Mouse (Mus musculus) kidney, embryonic 14.5 days (tissue): ENCODE results near the gene Smyd3. TPM values are rescaled to one million over a fixed set of nuclear protein-coding genes. Genes with fewer than 3 reads are reported as not detected.

Source experiments
- ATAC-seq: fragments of 200-750 bp; cut with Nextera tagmentation; 2 replicates; pipeline ENCODE4 v1.8.0; 2017; ENCODE audit warnings: moderate number of reproducible peaks, mild to moderate bottlenecking, moderate TSS enrichment, moderate library complexity; ENCODE audit not compliant: low FRiP score, low TSS enrichment
- H3K27ac ChIP-seq: fragments of 300-500 bp; sonication (generic); 2 replicates; pipeline ENCODE4 v1.5.1; 2014; ENCODE audit warnings: low read depth, mild to moderate bottlenecking, low read length, moderate library complexity, mixed read lengths
- H3K27me3 ChIP-seq: fragments of 300-500 bp; sonication (generic); 2 replicates; pipeline ENCODE4 v1.6.1; 2014; ENCODE audit warnings: mild to moderate bottlenecking, low read length; ENCODE audit not compliant: control insufficient read depth, insufficient read depth
- H3K36me3 ChIP-seq: fragments of 300-500 bp; sonication (generic); 2 replicates; pipeline ENCODE4 v1.6.1; 2014; ENCODE audit warnings: low read length, mixed read lengths; ENCODE audit not compliant: control insufficient read depth, insufficient read depth
- H3K4me1 ChIP-seq: fragments of 300-500 bp; sonication (generic); 2 replicates; pipeline ENCODE4 v1.6.1; 2014; ENCODE audit warnings: low read length, mixed read lengths; ENCODE audit not compliant: control insufficient read depth, insufficient read depth
- H3K4me2 ChIP-seq: fragments of 300-500 bp; sonication (generic); replicated peaks from 2 replicates; pipeline ENCODE4 v1.6.1; 2014; ENCODE audit warnings: low read depth, mild to moderate bottlenecking, low read length
- H3K4me3 ChIP-seq: fragments of 300-500 bp; sonication (generic); 2 replicates; pipeline ENCODE4 v1.5.1; 2014; ENCODE audit warnings: mild to moderate bottlenecking, low read length
- H3K9ac ChIP-seq: fragments of 300-500 bp; sonication (generic); 2 replicates; pipeline ENCODE4 v1.6.1; 2014; ENCODE audit warnings: low read depth, mild to moderate bottlenecking, low read length, moderate library complexity
- H3K9me3 ChIP-seq: fragments of 300-500 bp; sonication (generic); 2 replicates; pipeline ENCODE4 v1.6.1; 2016; ENCODE audit warnings: low read length; ENCODE audit not compliant: control insufficient read depth
- WGBS: fragments of 180-500 bp; shearing (Covaris S2); extraction: QIAGEN DNeasy Blood & Tissue Kit; methylation state at CpG from one replicate; pipeline ENCODE4 v1.1.7; 2014; 5-methylcytosine and 5-hydroxymethylcytosine counted together
- polyA plus RNA-seq: library from polyadenylated mRNA; unstranded; fragments of >200 nt; fragmentation: Nextera tagmentation; extraction: Ambion mirVana; gene quantifications from 2 replicates; pipeline ENCODE4 v1.2.1, GENCODE M21; 2014

Smyd3 gene
- polyA plus RNA-seq, 1 experiment from 2014 or later, result 21.5 TPM

DNA sequence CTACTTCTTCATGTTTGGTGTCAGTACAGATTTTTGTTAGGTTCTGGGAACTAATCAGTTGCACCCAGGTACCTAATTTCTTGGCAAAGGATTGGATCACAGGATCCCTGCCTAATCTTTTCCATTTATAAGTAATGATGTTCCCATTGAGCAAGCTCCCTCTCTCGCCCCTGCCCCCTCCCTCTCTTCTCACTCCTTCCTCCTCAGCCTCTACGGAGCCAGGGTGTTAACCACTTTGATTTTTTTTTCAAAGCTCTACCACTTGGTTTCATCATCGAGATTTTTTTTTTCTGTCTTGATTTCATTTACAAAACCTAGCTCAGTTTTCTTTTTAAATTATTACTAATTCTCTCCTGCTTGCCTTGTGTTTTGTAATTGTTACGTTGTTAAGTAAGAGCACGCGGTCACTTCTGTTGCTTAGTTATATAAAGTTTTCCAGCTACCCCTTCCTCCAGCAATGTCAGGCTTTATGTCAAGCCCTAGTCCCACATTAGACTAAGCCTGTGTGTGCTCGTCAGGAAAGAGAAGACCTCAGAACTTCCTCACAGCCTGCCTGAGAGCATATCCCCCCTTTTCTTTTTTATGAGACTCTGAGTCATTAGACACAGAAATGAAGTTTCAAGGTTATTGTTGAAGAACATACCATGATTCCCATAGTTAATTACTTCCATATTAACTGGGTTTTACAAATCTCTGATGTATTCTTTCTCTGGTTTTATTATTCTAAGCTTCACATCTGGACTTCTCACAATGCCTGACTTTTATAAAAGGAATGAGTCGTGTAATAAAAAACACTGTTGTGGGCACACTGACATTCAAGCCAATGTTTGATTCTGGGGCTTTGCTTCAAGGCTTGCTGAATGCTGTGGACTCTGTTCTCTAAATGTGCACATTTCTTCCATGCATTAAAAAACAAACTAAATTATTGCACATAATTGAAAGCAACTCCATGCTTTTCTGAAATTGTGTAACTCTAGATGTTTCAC, 156.1 kb downstream of the Smyd3 start:
- ATAC-seq, result no peak
- H3K27ac ChIP-seq, result no peak overlapping the region
- WGBS, result 66% methylated on average over 8 of the region's 8 CpGs

DNA sequence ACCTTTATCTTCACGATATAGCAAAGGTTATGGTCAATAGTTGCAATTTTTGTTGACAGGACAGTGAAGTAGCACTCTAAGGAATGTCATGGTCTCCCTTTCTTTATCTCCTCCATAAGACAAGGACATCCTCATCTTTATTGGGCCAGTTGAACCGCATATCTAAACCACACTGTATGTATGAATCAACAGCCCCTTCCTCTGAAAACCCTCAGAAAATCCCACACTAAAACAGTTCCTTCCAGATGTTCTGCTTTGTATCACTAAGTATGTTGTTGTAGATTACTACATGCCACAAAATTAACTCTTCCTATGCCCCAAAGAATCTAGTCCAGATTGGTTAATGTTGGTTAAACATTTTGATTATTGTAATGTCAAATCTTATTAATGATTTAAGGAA, 160.7 kb downstream of the Smyd3 start:
- H3K4me1 ChIP-seq, result no peaks in the 10 kb centered on the region
- no peaks in the 10 kb centered on the region for H3K27me3 ChIP-seq
- no peaks in the 10 kb centered on the region for H3K9me3 ChIP-seq
- no peak overlapping the region for H3K9ac ChIP-seq
- 90% methylated on average over 2 of the region's 2 CpGs for WGBS
- no peak overlapping the region for H3K4me2 ChIP-seq
- no peak for ATAC-seq
- H3K27ac ChIP-seq, result no peak overlapping the region
- H3K4me3 ChIP-seq, result no peak overlapping the region
- no peaks in the 10 kb centered on the region for H3K36me3 ChIP-seq

More for the DNA sequence above, 156.1 kb downstream of the Smyd3 start:
- no peaks in the 10 kb centered on the region for H3K4me1 ChIP-seq
- no peaks in the 10 kb centered on the region for H3K9me3 ChIP-seq
- H3K36me3 ChIP-seq, result no peaks in the 10 kb centered on the region
- no peaks in the 10 kb centered on the region for H3K27me3 ChIP-seq
- no peak overlapping the region for H3K4me2 ChIP-seq
- H3K9ac ChIP-seq, result no peak overlapping the region
- no peak overlapping the region for H3K4me3 ChIP-seq

DNA sequence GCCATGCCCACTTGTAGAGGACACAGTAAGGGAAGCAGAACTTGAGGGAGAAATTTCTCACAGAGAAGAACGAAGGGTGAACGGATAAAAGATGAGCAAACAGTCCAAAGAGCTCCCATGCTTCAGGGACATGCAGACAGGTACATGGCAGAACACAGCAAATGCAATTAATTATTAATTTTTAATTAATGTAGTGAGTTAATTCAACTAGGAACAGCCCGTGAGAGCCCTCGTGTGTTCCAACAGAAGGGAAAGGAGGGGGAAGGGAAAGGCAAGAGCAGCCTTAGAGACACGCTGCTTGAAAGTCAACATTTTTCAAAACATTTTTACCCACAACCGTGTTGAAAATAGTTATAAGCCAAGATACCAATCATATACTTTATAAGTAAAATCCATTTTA, 163.6 kb downstream of the Smyd3 start:
- Histone ChIP-seq H3K4me1 (no peaks in the 10 kb centered on the region), H3K9ac (no peak overlapping the region), H3K4me2 (no peak overlapping the region), H3K27ac (no peak overlapping the region), H3K36me3 (no peaks in the 10 kb centered on the region), H3K9me3 (no peaks in the 10 kb centered on the region), H3K4me3 (no peak overlapping the region), H3K27me3 (no peaks in the 10 kb centered on the region)
- no peak for ATAC-seq
- 83% methylated on average over 6 of the region's 6 CpGs for WGBS

DNA sequence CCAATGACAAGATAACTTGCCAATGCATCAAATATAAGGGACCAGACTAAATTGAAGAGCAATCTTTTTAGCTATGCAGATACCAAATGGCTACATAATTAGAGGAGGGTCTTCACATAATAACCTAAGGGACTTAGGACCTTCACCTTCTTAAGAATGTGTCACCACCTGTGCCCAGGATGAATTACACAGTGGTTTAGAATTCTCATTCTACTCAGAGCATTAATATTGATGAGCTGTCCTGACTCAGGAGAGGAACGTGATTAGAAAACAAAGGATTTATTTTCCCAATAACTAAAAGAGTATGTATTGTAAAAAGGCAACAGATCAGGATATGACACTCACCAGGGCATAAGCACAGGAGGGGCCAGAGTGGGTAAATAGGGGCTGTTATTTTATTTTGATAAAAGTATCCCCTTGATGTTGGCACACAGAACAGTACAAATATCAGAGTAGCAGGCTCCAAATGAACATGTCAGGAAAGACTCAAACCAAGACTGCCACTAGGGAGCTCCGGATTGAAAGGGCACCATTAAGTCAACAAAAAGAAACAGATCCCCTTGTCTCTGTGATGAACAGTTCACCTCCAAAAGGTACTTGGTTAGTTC, 172.4 kb downstream of the Smyd3 start:
- H3K27ac ChIP-seq, result no peak overlapping the region
- H3K36me3 ChIP-seq, result no peaks in the 10 kb centered on the region
- H3K9ac ChIP-seq, result no peak overlapping the region
- no peaks in the 10 kb centered on the region for H3K9me3 ChIP-seq
- WGBS, result 58% methylated on average over 2 of the region's 2 CpGs
- ATAC-seq, result no peak
- no peaks in the 10 kb centered on the region for H3K4me1 ChIP-seq
- H3K4me2 ChIP-seq, result no peak overlapping the region
- H3K4me3 ChIP-seq, result no peak overlapping the region
- no peaks in the 10 kb centered on the region for H3K27me3 ChIP-seq

DNA sequence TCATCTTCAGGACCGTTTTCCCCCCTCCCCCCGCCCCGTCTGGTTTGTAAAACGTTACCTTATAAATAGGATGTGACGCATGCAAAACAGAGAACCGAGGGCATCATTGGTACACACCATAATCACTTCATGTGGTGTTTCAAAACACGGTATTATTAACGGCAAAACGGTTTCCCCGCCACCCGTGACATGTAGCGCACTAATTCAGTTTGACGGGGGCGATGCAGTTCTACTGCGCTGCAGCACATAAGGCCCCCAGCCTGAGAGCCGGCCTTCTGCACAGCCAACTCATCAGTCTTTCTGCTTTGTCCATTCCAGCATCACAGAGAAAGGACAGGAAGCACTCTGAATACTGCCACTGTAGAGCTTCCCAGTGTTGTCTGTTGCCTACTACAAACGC, 174.4 kb downstream of the Smyd3 start:
- Histone ChIP-seq H3K9me3 (no peaks in the 10 kb centered on the region), H3K36me3 (no peaks in the 10 kb centered on the region), H3K27me3 (no peaks in the 10 kb centered on the region), H3K4me2 (no peak overlapping the region), H3K4me3 (no peak overlapping the region), H3K9ac (no peak overlapping the region), H3K4me1 (no peaks in the 10 kb centered on the region), H3K27ac (no peak overlapping the region)
- WGBS, result 95% methylated on average over 17 of the region's 17 CpGs
- no peak for ATAC-seq

DNA sequence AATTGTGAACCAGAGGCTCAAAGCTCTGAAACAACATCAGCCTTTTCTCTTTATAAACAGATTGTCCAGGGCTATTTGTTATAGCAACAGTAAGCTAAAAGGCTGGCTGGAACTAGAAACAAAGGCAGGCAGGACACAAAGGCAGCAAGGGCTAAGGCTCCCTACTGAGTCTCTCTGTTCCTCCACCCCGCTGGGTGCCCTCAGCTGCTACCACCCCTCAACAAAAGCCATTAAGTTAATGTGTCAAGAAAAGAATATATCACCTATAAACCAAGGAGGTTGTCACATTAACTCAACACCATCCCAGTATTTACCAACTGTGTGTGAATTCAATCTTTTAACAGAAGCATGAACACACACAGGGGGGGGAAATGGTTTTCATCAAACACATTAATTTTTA, 176.3 kb downstream of the Smyd3 start:
- Histone ChIP-seq H3K9ac (no peak overlapping the region), H3K4me2 (no peak overlapping the region), H3K27me3 (no peaks in the 10 kb centered on the region), H3K9me3 (no peaks in the 10 kb centered on the region), H3K4me1 (no peaks in the 10 kb centered on the region), H3K4me3 (no peak overlapping the region), H3K27ac (no peak overlapping the region), H3K36me3 (no peaks in the 10 kb centered on the region)
- no peak for ATAC-seq
- 79% methylated on average over 1 of the region's 1 CpGs for WGBS

DNA sequence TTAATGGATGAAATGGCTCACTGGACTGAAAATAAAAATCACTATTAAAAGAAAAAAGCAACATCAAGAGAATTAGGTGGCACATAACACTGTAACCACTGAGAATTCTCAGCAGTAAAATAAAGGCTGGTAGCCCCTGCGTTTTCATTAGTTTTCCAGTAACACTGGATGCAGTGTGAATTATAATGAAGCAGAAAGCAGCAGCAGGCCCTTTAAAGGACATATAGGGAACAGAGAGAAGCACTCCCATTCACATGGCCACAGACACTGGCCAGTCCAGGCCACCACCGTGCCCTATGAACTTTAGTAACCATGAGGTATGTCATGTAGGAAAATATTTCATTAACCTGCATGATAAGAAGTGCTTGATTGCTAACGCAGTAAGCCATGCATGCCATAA, 178.8 kb downstream of the Smyd3 start:
- Histone ChIP-seq H3K4me1 (no peaks in the 10 kb centered on the region), H3K4me2 (no peak overlapping the region), H3K27ac (no peak overlapping the region), H3K27me3 (no peaks in the 10 kb centered on the region), H3K9me3 (no peaks in the 10 kb centered on the region), H3K4me3 (no peak overlapping the region), H3K9ac (no peak overlapping the region), H3K36me3 (no peaks in the 10 kb centered on the region)
- ATAC-seq, result no peak
- WGBS, result 78% methylated on average over 3 of the region's 3 CpGs

DNA sequence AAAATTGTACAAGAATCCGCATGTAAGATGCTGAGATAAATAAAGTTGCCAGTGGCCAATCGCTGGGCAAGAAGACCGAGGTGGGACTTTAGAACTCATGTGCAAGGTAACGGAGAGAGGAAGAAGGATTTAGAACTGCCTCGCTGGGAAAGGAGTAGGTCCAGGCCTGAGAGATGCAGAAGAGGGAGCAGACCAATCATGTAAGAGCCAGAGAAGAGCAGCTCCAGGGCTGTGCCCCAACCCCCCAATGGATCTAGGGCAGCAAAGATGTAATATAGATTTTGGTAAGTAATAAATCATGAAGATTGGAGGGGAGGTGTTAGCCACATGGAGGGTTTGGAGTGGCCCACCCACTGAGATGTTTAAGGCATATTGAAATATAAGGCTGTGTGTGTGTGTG, 180.3 kb downstream of the Smyd3 start:
- Histone ChIP-seq H3K9ac (no peak overlapping the region), H3K4me2 (no peak overlapping the region), H3K27ac (no peak overlapping the region), H3K4me3 (no peak overlapping the region), H3K4me1 (no peaks in the 10 kb centered on the region), H3K36me3 (no peaks in the 10 kb centered on the region), H3K9me3 (no peaks in the 10 kb centered on the region), H3K27me3 (no peaks in the 10 kb centered on the region)
- 88% methylated on average over 5 of the region's 5 CpGs for WGBS
- no peak for ATAC-seq

DNA sequence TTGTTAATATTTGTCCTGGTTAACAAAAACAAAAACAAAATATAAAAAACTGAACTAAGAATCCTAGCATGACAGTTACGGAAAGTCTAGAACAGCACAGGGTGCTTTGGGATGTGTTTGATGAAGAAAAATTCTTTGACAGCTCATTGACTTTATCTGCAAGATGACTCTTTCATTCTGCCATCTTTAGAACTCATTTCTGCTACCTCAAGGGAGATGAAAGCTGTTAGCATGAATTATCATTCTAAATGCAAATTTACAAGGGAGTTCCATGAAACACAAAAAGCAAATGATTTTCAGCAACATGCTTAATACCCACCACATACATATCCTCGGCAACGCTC, 190.9 kb downstream of the Smyd3 start:
- no peak for ATAC-seq
- Histone ChIP-seq H3K27ac (no peak overlapping the region), H3K9ac (no peak overlapping the region), H3K4me2 (no peak overlapping the region), H3K4me3 (no peak overlapping the region), H3K4me1 (no peaks in the 10 kb centered on the region), H3K9me3 (no peaks in the 10 kb centered on the region), H3K36me3 (no peaks in the 10 kb centered on the region), H3K27me3 (no peaks in the 10 kb centered on the region)
- WGBS, result 96% methylated on average over 3 of the region's 3 CpGs
